Mouse (Mus musculus) G1E (cell line): ENCODE results near the gene Miox.

ENCODE experiments used
- CTCF ChIP-seq: IDR thresholded peaks from 2 replicates; pipeline ENCODE4 v1.5.1; 2012; ENCODE audit warnings: low read depth, low read length, inconsistent platforms, mixed read lengths
- GATA1 ChIP-seq: IDR thresholded peaks from 2 replicates; pipeline ENCODE4 v1.6.1; 2012; ENCODE audit warnings: borderline replicate concordance, low read length, inconsistent platforms, mixed read lengths
- TAL1 ChIP-seq: conservative IDR thresholded peaks from 2 replicates; pipeline ENCODE4 v1.6.1; 2012; ENCODE audit warnings: low read depth, low read length, inconsistent platforms, mixed read lengths

DNA sequence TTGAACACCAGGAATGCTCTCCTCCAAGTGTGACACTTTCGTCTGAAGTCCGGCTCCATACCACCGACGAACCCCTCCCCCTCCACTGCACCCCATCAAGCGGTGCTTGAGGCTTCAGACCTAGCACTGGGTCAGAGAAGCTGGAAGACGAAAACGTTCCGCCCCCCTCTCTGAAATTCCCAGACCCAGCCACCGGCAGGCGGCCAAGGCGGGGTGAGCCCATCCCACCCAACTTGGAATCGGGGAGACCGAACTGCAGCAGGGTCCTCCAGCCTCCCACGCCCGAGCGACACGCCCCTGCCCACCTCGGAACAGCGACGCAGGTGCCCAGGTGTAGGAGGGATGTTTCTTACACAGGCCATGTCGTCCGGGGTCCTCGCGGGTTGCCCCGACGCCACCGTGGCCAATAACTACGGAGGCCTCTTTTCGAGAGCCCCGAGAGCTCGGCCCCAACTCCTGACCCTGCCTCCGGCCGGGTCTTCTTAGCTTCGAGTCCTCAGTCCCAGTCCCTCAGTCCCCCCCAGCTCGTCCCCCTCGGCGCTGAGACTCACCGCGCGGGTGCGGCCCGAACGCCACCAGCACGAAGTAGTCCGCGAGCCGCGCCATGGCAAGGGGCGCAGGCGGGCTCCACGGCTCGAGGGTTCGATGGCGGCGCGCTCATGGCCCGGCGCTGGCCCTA is 19.5 kb upstream of the Miox start:
- TF ChIP-seq CTCF (no peak), TAL1 (no peak), GATA1 (no peak)
